Mouse (Mus musculus) liver, embryonic 15.5 days (tissue): ENCODE results near the gene Eefsec. TPM values are rescaled to one million over a fixed set of nuclear protein-coding genes. Genes with fewer than 3 reads are reported as not detected.

ENCODE experiments used
- ATAC-seq: fragments of 200-750 bp; cut with Nextera tagmentation; 2 replicates; pipeline ENCODE4 v1.8.0; 2017; ENCODE audit warnings: moderate number of reproducible peaks, mild to moderate bottlenecking, moderate library complexity; ENCODE audit not compliant: insufficient read depth
- H3K27ac ChIP-seq: fragments of 300-500 bp; sonication (generic); replicated peaks from 2 replicates; pipeline ENCODE4 v1.5.1; 2015; ENCODE audit warnings: mild to moderate bottlenecking, inconsistent platforms
- H3K27me3 ChIP-seq: fragments of 300-500 bp; sonication (generic); 2 replicates; pipeline ENCODE4 v1.6.1; 2015; ENCODE audit warnings: mild to moderate bottlenecking, inconsistent platforms
- H3K36me3 ChIP-seq: fragments of 300-500 bp; sonication (generic); replicated peaks from 2 replicates; pipeline ENCODE4 v1.6.1; 2015; ENCODE audit warnings: moderate library complexity, mild to moderate bottlenecking, inconsistent platforms
- H3K4me1 ChIP-seq: fragments of 300-500 bp; sonication (generic); replicated peaks from 2 replicates; pipeline ENCODE4 v1.6.1; 2015; ENCODE audit warnings: inconsistent platforms
- H3K4me2 ChIP-seq: fragments of 300-500 bp; sonication (generic); 2 replicates; pipeline ENCODE4 v1.6.1; 2015; ENCODE audit warnings: moderate library complexity, mild to moderate bottlenecking, inconsistent platforms
- H3K4me3 ChIP-seq: fragments of 300-500 bp; sonication (generic); replicated peaks from 2 replicates; pipeline ENCODE4 v1.5.1; 2015; ENCODE audit warnings: mild to moderate bottlenecking, inconsistent platforms
- H3K9ac ChIP-seq: fragments of 300-500 bp; sonication (generic); 2 replicates; pipeline ENCODE4 v1.6.1; 2015; ENCODE audit warnings: moderate library complexity, mild to moderate bottlenecking, inconsistent platforms
- H3K9me3 ChIP-seq: fragments of 300-500 bp; sonication (generic); replicated peaks from 2 replicates; pipeline ENCODE4 v1.6.1; 2016; ENCODE audit warnings: inconsistent platforms
- WGBS: fragments of 180-500 bp; shearing (Covaris S2); methylation state at CpG from one replicate; pipeline ENCODE4 v1.1.7; 2015; ENCODE audit warnings: mixed read lengths; ENCODE audit not compliant: insufficient replicate concordance; 5-methylcytosine and 5-hydroxymethylcytosine counted together
- polyA plus RNA-seq: library from polyadenylated mRNA; unstranded; fragments of >200 nt; fragmentation: Nextera tagmentation; extraction: Ambion mirVana; gene quantifications from 2 replicates; pipeline ENCODE4 v1.2.1, GENCODE M21; 2015

Gene Eefsec
- 17.1 and 17.9 TPM in 2 replicates for polyA plus RNA-seq

GRCm38 (mm10) chr6:88446063-88447002 is at the start of gene Eefsec:
Eefsec (minus strand) TSS chr6:88446539.
- Histone ChIP-seq H3K27me3 (peaks cover 13% of the 10 kb centered on the region; the same call in 1 of the 2 replicates), H3K9ac (peak within 1 kb of the TSS; percentile 81), H3K4me3 (peak within 1 kb of the TSS; percentile 89), H3K36me3 (no peaks in the 10 kb centered on the region), H3K4me1 (peaks cover 38% of the 10 kb centered on the region), H3K9me3 (no peaks in the 10 kb centered on the region), H3K27ac (peak within 1 kb of the TSS; percentile 78), H3K4me2 (peak within 1 kb of the TSS; percentile 94)
- ATAC-seq = peak; percentile 88
- under 1% methylated on average over 72 of the region's 72 CpGs for WGBS

GRCm38 (mm10) chr6:88493712-88494111 is 47.4 kb upstream of the Eefsec start:
- Histone ChIP-seq H3K4me3 (no peak overlapping the region), H3K36me3 (peaks cover 67% of the 10 kb centered on the region), H3K9me3 (no peaks in the 10 kb centered on the region), H3K27ac (0 out of 2 replicates have a peak overlapping the region, but pooled peaks have one; percentile 24), H3K9ac (no peak overlapping the region), H3K4me2 (no peak overlapping the region), H3K27me3 (no peaks in the 10 kb centered on the region), H3K4me1 (peaks cover 11% of the 10 kb centered on the region)
- ATAC-seq = no peak
- WGBS = 78% methylated on average over 6 of the region's 6 CpGs

GRCm38 (mm10) chr6:88490629-88491354 is 44.5 kb upstream of the Eefsec start:
- no peak for ATAC-seq
- Histone ChIP-seq H3K36me3 (peaks cover 69% of the 10 kb centered on the region), H3K4me3 (no peak overlapping the region), H3K4me2 (no peak overlapping the region), H3K9me3 (no peaks in the 10 kb centered on the region), H3K27me3 (no peaks in the 10 kb centered on the region), H3K4me1 (peaks cover 9% of the 10 kb centered on the region), H3K27ac (no peak overlapping the region), H3K9ac (no peak overlapping the region)
- 82% methylated on average over 12 of the region's 12 CpGs for WGBS

- Histone ChIP-seq H3K27ac (no peak overlapping the region), H3K4me3 (no peak overlapping the region), H3K9me3 (no peaks in the 10 kb centered on the region), H3K4me2 (no peak overlapping the region), H3K27me3 (no peaks in the 10 kb centered on the region), H3K9ac (no peak overlapping the region), H3K36me3 (peaks cover 79% of the 10 kb centered on the region), H3K4me1 (peaks cover 9% of the 10 kb centered on the region)
- ATAC-seq = no peak
- WGBS = 74% methylated on average over 6 of the region's 6 CpGs
These were observed 43.5 kb upstream of the Eefsec start for GRCm38 (mm10) chr6:88489834-88490233.

GRCm38 (mm10) chr6:88489026-88489425 is 42.7 kb upstream of the Eefsec start:
- Histone ChIP-seq H3K4me1 (peaks cover 13% of the 10 kb centered on the region), H3K4me2 (no peak overlapping the region), H3K27me3 (no peaks in the 10 kb centered on the region), H3K9me3 (no peaks in the 10 kb centered on the region), H3K4me3 (no peak overlapping the region), H3K27ac (no peak overlapping the region), H3K36me3 (peaks cover 86% of the 10 kb centered on the region), H3K9ac (no peak overlapping the region)
- ATAC-seq = no peak
- 80% methylated on average over 7 of the region's 7 CpGs for WGBS

- ATAC-seq = no peak
- no peak overlapping the region for H3K4me2 ChIP-seq
- H3K27me3 ChIP-seq = no peaks in the 10 kb centered on the region
- peaks cover 13% of the 10 kb centered on the region for H3K4me1 ChIP-seq
- H3K36me3 ChIP-seq = peaks cover 85% of the 10 kb centered on the region
- H3K9me3 ChIP-seq = no peaks in the 10 kb centered on the region
- no peak overlapping the region for H3K27ac ChIP-seq
- H3K4me3 ChIP-seq = no peak overlapping the region
- WGBS = 80% methylated on average over 8 of the region's 8 CpGs
- no peak overlapping the region for H3K9ac ChIP-seq
These were observed 40.6 kb upstream of the Eefsec start for GRCm38 (mm10) chr6:88486893-88487292.

DNA sequence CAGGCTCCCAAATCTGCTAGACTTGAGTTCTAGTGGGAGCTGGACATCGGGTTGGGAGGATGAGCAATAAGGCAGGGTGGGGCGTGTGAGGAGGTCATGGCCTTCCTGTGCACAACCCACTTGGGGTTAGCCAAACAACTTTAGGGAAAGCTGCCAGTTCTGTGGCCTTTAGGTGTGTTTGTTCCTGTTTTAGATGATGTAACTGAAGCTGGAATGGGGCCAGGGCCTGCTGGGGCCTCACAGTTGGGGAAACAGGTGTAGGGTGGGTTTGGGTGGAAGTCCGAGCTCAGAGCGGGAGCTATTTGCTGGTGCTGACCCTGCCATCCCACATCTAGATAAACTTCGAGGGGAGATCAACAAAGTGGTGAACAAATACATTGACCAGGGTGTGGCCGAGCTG is 39.0 kb upstream of the Eefsec start:
- no peaks in the 10 kb centered on the region for H3K9me3 ChIP-seq
- H3K36me3 ChIP-seq = peaks cover 86% of the 10 kb centered on the region
- 65% methylated on average over 6 of the region's 6 CpGs for WGBS
- H3K4me1 ChIP-seq = peaks cover 13% of the 10 kb centered on the region
- H3K9ac ChIP-seq = no peak overlapping the region
- H3K4me2 ChIP-seq = no peak overlapping the region
- ATAC-seq = peak; percentile 77
- no peak overlapping the region for H3K4me3 ChIP-seq
- H3K27me3 ChIP-seq = no peaks in the 10 kb centered on the region
- H3K27ac ChIP-seq = no peak overlapping the region

- no peaks in the 10 kb centered on the region for H3K27me3 ChIP-seq
- no peak overlapping the region for H3K27ac ChIP-seq
These were observed 37.6 kb upstream of the Eefsec start for GRCm38 (mm10) chr6:88483913-88484312.

DNA sequence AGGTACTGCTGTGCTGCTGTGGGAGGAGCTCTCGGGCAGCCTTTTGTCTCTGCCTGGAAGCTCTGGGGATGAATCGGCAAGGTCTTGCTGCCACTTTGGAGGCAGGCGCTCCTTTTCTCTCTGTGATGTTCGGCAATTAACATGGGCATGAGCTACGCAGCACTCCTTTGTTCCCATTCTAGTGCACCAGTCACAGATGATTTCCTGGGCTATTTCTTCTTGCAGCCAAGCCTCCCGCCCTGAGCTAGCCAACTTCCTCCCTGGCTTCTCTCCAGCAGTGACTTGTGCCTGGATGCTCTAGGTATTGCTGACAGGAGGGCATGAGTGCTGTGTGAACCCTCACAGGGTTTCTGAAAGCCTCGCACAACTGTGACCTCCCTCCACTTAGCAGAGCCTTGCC is 36.8 kb upstream of the Eefsec start:
- 74% methylated on average over 7 of the region's 7 CpGs for WGBS
- H3K27me3 ChIP-seq = no peaks in the 10 kb centered on the region
- ATAC-seq = no peak
- peaks cover 13% of the 10 kb centered on the region for H3K4me1 ChIP-seq
- H3K4me2 ChIP-seq = no peak overlapping the region
- no peak overlapping the region for H3K4me3 ChIP-seq
- peaks cover 94% of the 10 kb centered on the region for H3K36me3 ChIP-seq
- no peak overlapping the region for H3K9ac ChIP-seq
- H3K9me3 ChIP-seq = no peaks in the 10 kb centered on the region
- no peak overlapping the region for H3K27ac ChIP-seq

More at GRCm38 (mm10) chr6:88483913-88484312, 37.6 kb upstream of the Eefsec start:
- Histone ChIP-seq H3K36me3 (peaks cover 92% of the 10 kb centered on the region), H3K4me3 (no peak overlapping the region), H3K4me1 (peaks cover 13% of the 10 kb centered on the region), H3K9me3 (no peaks in the 10 kb centered on the region), H3K4me2 (no peak overlapping the region), H3K9ac (no peak overlapping the region)
- ATAC-seq = no peak

GRCm38 (mm10) chr6:88480421-88480820 is 34.1 kb upstream of the Eefsec start:
- 78% methylated on average over 6 of the region's 6 CpGs for WGBS
- peaks cover 91% of the 10 kb centered on the region for H3K36me3 ChIP-seq
- no peak overlapping the region for H3K4me2 ChIP-seq
- H3K9ac ChIP-seq = no peak overlapping the region
- H3K27me3 ChIP-seq = no peaks in the 10 kb centered on the region
- no peak overlapping the region for H3K4me3 ChIP-seq
- peaks cover 28% of the 10 kb centered on the region for H3K4me1 ChIP-seq
- H3K9me3 ChIP-seq = no peaks in the 10 kb centered on the region
- no peak overlapping the region for H3K27ac ChIP-seq
- no peak for ATAC-seq

DNA sequence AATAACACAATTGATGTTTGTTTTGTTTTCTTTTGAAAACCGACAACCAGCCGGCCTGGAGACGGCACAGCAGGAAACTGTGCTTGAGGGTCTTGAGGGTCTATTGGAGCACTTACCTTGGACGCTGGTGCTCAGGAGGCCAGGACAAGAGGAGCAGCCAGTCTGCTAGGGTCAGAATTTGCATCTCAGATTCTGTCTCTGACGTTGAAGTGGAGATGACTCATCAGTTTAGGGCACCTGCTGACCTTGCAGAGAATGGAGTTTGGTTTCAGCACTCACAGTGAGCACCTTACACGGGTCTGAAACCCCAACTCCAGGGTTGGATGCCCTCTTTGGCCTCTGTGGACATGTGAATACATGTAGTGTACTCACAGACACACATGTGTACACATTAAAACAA is 23.5 kb upstream of the Eefsec start:
- no peak overlapping the region for H3K9ac ChIP-seq
- 63% methylated on average over 6 of the region's 6 CpGs for WGBS
- H3K4me1 ChIP-seq = peaks cover 24% of the 10 kb centered on the region
- H3K4me2 ChIP-seq = no peak overlapping the region
- no peak overlapping the region for H3K4me3 ChIP-seq
- no peaks in the 10 kb centered on the region for H3K27me3 ChIP-seq
- no peaks in the 10 kb centered on the region for H3K9me3 ChIP-seq
- H3K36me3 ChIP-seq = peaks cover 69% of the 10 kb centered on the region
- no peak overlapping the region for H3K27ac ChIP-seq
- ATAC-seq = no peak
